Mouse (Mus musculus) G1E (cell line): Measurements from ENCODE around the gene P2ry12.

ENCODE experiments used
- CTCF ChIP-seq: IDR thresholded peaks from 2 replicates; pipeline ENCODE4 v1.5.1; 2012; ENCODE audit warnings: low read depth, low read length, inconsistent platforms, mixed read lengths
- GATA1 ChIP-seq: IDR thresholded peaks from 2 replicates; pipeline ENCODE4 v1.6.1; 2012; ENCODE audit warnings: borderline replicate concordance, low read length, inconsistent platforms, mixed read lengths
- GATA2 ChIP-seq: IDR thresholded peaks from 2 replicates; pipeline ENCODE4 v1.6.1; 2012; ENCODE audit warnings: low read depth, low read length, inconsistent platforms, borderline replicate concordance
- TAL1 ChIP-seq: conservative IDR thresholded peaks from 2 replicates; pipeline ENCODE4 v1.6.1; 2012; ENCODE audit warnings: low read depth, low read length, inconsistent platforms, mixed read lengths

GRCm38 (mm10) chr3:59297653-59298052 is 35.0 kb upstream of the P2ry12 start:
- TF ChIP-seq CTCF (no peak), GATA1 (no peak), GATA2 (no peak), TAL1 (no peak)
